Mouse (Mus musculus) forebrain, embryonic 11.5 days (tissue): ENCODE data around the gene Shisa9. TPM values are rescaled to one million over a fixed set of nuclear protein-coding genes. Genes with fewer than 3 reads are reported as not detected.

Source experiments
- ATAC-seq: fragments of 200-750 bp; cut with Nextera tagmentation; replicated peaks from 2 replicates; pipeline ENCODE4 v1.8.0; 2017; ENCODE audit warnings: moderate TSS enrichment; ENCODE audit not compliant: low FRiP score
- DNase-seq: peaks from one replicate; pipeline ENCODE4 v3.0.0-alpha.2; 2017; ENCODE audit warnings: low spot score
- H3K27ac ChIP-seq: fragments of 300-500 bp; sonication (generic); 2 replicates; pipeline ENCODE4 v1.5.1; 2014; ENCODE audit warnings: low read depth, low read length
- H3K27me3 ChIP-seq: fragments of 300-500 bp; sonication (generic); 2 replicates; pipeline ENCODE4 v1.6.1; 2014; ENCODE audit warnings: mild to moderate bottlenecking, low read length, mixed read lengths; ENCODE audit not compliant: control insufficient read depth, insufficient read depth
- H3K36me3 ChIP-seq: fragments of 300-500 bp; sonication (generic); 2 replicates; pipeline ENCODE4 v1.6.1; 2014; ENCODE audit warnings: mild to moderate bottlenecking, low read length, moderate library complexity, mixed read lengths; ENCODE audit not compliant: control insufficient read depth, insufficient read depth
- H3K4me1 ChIP-seq: fragments of 300-500 bp; sonication (generic); replicated peaks from 2 replicates; pipeline ENCODE4 v1.6.1; 2014; ENCODE audit warnings: low read length, mixed read lengths; ENCODE audit not compliant: control insufficient read depth, insufficient read depth
- H3K4me2 ChIP-seq: fragments of 300-500 bp; sonication (generic); 2 replicates; pipeline ENCODE4 v1.6.1; 2014; ENCODE audit warnings: low read depth, mild to moderate bottlenecking, low read length, moderate library complexity, mixed read lengths; ENCODE audit not compliant: severe bottlenecking
- H3K4me3 ChIP-seq: fragments of 300-500 bp; sonication (generic); 2 replicates; pipeline ENCODE4 v1.5.1; 2014; ENCODE audit warnings: low read depth, low read length
- H3K9ac ChIP-seq: fragments of 300-500 bp; sonication (generic); 2 replicates; pipeline ENCODE4 v1.6.1; 2014; ENCODE audit warnings: low read length
- H3K9me3 ChIP-seq: fragments of 300-500 bp; sonication (generic); 2 replicates; pipeline ENCODE4 v1.6.1; 2016; ENCODE audit warnings: low read length, mixed read lengths; ENCODE audit not compliant: control insufficient read depth
- WGBS: fragments of 180-500 bp; shearing (Covaris S2); extraction: QIAGEN DNeasy Blood & Tissue Kit; methylation state at CpG from one replicate; pipeline ENCODE4 v1.1.7; 2014; 5-methylcytosine and 5-hydroxymethylcytosine counted together
- polyA plus RNA-seq: library from polyadenylated mRNA; unstranded; fragments of >200 nt; fragmentation: Nextera tagmentation; extraction: Ambion mirVana; gene quantifications from 2 replicates; pipeline ENCODE4 v1.2.1, GENCODE M21; 2014

Gene Shisa9
- polyA plus RNA-seq, 1 experiment from 2014 or later, result 0.86 TPM

- no peak overlapping the region for H3K27ac ChIP-seq
- H3K27me3 ChIP-seq, result peaks cover 54% of the 10 kb centered on the region
- DNase-seq, result peak; percentile 53
- 0 out of 2 replicates have a peak, but pooled peaks cover 7% of the 10 kb centered on the region for H3K4me1 ChIP-seq
- ATAC-seq, result peak; percentile 29
- H3K9me3 ChIP-seq, result no peaks in the 10 kb centered on the region
- peak overlapping the region; percentile 96 for H3K4me2 ChIP-seq
- H3K9ac ChIP-seq, result peak overlapping the region; percentile 39; the same call in 1 of the 2 replicates
- under 1% methylated on average over 25 of the region's 25 CpGs for WGBS
- no peaks in the 10 kb centered on the region for H3K36me3 ChIP-seq
- peak overlapping the region; percentile 52 for H3K4me3 ChIP-seq
Measured at GRCm38 (mm10) chr16:11983106-11983615, 752 bp upstream of the Shisa9 start.

GRCm38 (mm10) chr16:11984271-11984791, 418 bp downstream of the Shisa9 start:
- Histone ChIP-seq H3K27me3 (peaks cover 54% of the 10 kb centered on the region), H3K4me3 (peak overlapping the region; percentile 52), H3K27ac (no peak overlapping the region), H3K9me3 (no peaks in the 10 kb centered on the region), H3K9ac (peak overlapping the region; percentile 39), H3K36me3 (no peaks in the 10 kb centered on the region), H3K4me1 (0 out of 2 replicates have a peak, but pooled peaks cover 7% of the 10 kb centered on the region), H3K4me2 (peak overlapping the region; percentile 96)
- under 1% methylated on average over 51 of the region's 76 CpGs for WGBS
- ATAC-seq (peak; percentile 85), DNase-seq (peak; percentile 70)

- Histone ChIP-seq H3K36me3 (no peaks in the 10 kb centered on the region), H3K9me3 (no peaks in the 10 kb centered on the region), H3K4me3 (no peak overlapping the region), H3K9ac (no peak overlapping the region), H3K27ac (no peak overlapping the region), H3K4me2 (no peak overlapping the region), H3K27me3 (peaks cover 48% of the 10 kb centered on the region), H3K4me1 (0 out of 2 replicates have a peak, but pooled peaks cover 7% of the 10 kb centered on the region)
- no peak for ATAC-seq
- DNase-seq, result no peak
- 87% methylated on average over 4 of the region's 4 CpGs for WGBS
Measured at GRCm38 (mm10) chr16:11987056-11987455, 3.1 kb downstream of the Shisa9 start.

- Histone ChIP-seq H3K9me3 (no peaks in the 10 kb centered on the region), H3K27ac (no peak overlapping the region), H3K4me3 (no peak overlapping the region), H3K36me3 (no peaks in the 10 kb centered on the region), H3K4me1 (no peaks in the 10 kb centered on the region), H3K4me2 (no peak overlapping the region), H3K27me3 (no peaks in the 10 kb centered on the region), H3K9ac (no peak overlapping the region)
- 84% methylated on average over 2 of the region's 2 CpGs for WGBS
- no peak for ATAC-seq
- no peak for DNase-seq
Measured at GRCm38 (mm10) chr16:12005177-12005576, 21.3 kb downstream of the Shisa9 start.

GRCm38 (mm10) chr16:12010136-12010535, 26.2 kb downstream of the Shisa9 start:
- DNase-seq (no peak), ATAC-seq (no peak)
- Histone ChIP-seq H3K4me1 (no peaks in the 10 kb centered on the region), H3K27me3 (no peaks in the 10 kb centered on the region), H3K4me3 (no peak overlapping the region), H3K9me3 (no peaks in the 10 kb centered on the region), H3K9ac (no peak overlapping the region), H3K4me2 (no peak overlapping the region), H3K36me3 (no peaks in the 10 kb centered on the region), H3K27ac (no peak overlapping the region)
- WGBS, result 86% methylated on average over 3 of the region's 3 CpGs

- ATAC-seq, result no peak
- Histone ChIP-seq H3K9ac (no peak overlapping the region), H3K36me3 (no peaks in the 10 kb centered on the region), H3K9me3 (no peaks in the 10 kb centered on the region), H3K4me2 (no peak overlapping the region), H3K27ac (no peak overlapping the region), H3K4me3 (no peak overlapping the region), H3K27me3 (no peaks in the 10 kb centered on the region), H3K4me1 (no peaks in the 10 kb centered on the region)
- WGBS, result 73% methylated on average over 2 of the region's 2 CpGs
- no peak for DNase-seq
Measured at GRCm38 (mm10) chr16:12012747-12013146, 28.8 kb downstream of the Shisa9 start.

GRCm38 (mm10) chr16:12014523-12014922, 30.6 kb downstream of the Shisa9 start:
- no peaks in the 10 kb centered on the region for H3K9me3 ChIP-seq
- no peak overlapping the region for H3K4me2 ChIP-seq
- H3K27me3 ChIP-seq, result no peaks in the 10 kb centered on the region
- H3K27ac ChIP-seq, result no peak overlapping the region
- H3K4me1 ChIP-seq, result no peaks in the 10 kb centered on the region
- no peak for DNase-seq
- no peak overlapping the region for H3K4me3 ChIP-seq
- no peak for ATAC-seq
- no peak overlapping the region for H3K9ac ChIP-seq
- WGBS, result 76% methylated on average over 4 of the region's 4 CpGs
- no peaks in the 10 kb centered on the region for H3K36me3 ChIP-seq

- no peaks in the 10 kb centered on the region for H3K4me1 ChIP-seq
- WGBS, result 87% methylated on average over 4 of the region's 4 CpGs
- no peak for DNase-seq
- H3K9ac ChIP-seq, result no peak overlapping the region
- H3K27me3 ChIP-seq, result no peaks in the 10 kb centered on the region
- ATAC-seq, result no peak
- no peaks in the 10 kb centered on the region for H3K36me3 ChIP-seq
- H3K4me3 ChIP-seq, result no peak overlapping the region
- H3K4me2 ChIP-seq, result no peak overlapping the region
- no peaks in the 10 kb centered on the region for H3K9me3 ChIP-seq
- H3K27ac ChIP-seq, result no peak overlapping the region
Measured at GRCm38 (mm10) chr16:12017921-12018618, 34.2 kb downstream of the Shisa9 start.
